In the genomic region with DNA sequence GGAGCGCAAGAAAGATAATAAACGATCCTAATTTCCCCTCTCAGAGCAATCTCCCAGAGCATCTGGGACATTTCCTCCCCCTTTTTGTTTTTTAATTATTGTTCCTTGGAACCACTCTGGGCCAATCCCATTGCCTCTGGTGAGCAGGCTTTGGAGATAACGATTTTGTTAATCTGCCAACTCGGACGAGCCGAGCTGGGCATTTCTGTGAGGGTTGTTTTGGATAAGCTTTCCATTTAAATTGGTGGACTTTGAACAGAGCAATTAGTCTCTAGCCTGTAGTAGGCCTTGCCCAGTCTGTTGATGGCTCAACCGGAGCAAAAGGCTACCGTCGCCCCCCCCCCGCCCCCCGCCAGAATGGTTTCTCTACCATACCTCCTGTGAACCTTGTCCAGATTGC, we compare ENCODE assay signal across 8 mouse cellular contexts. TPM values are rescaled to one million over a fixed set of nuclear protein-coding genes. Genes with fewer than 3 reads are reported as not detected.
DNase-seq lines count a peak whose midpoint lies in the region; ATAC-seq lines count a peak whose summit lies in the region.

No protein-coding gene starts in this region.

- H3K27ac ChIP-seq in heart, embryonic 11.5 days (ENCODE audit: low read depth, low read length) = no peak overlapping the region
- H3K27ac ChIP-seq in kidney, embryonic 15.5 days = no peak overlapping the region

- DNase-seq in ovary, postnatal 36 days (ENCODE audit: low spot score) = peak; percentile 24
- no peak for DNase-seq in ovary, postnatal 10 days (ENCODE audit: low spot score)
- peak; percentile 49 to 69 for DNase-seq in lung, postnatal 4 days
- DNase-seq in spleen, adult 18-20 months = no peak
- no peak for DNase-seq in spleen, adult 12 weeks (ENCODE audit: low spot score)

- no peaks in the 10 kb centered on the region for H3K27me3 ChIP-seq in heart, embryonic 11.5 days (ENCODE audit: control insufficient read depth, insufficient read depth, low read length)
- no peaks in the 10 kb centered on the region for H3K27me3 ChIP-seq in kidney, embryonic 15.5 days

- H3K4me1 ChIP-seq in heart, embryonic 11.5 days (ENCODE audit: control insufficient read depth, insufficient read depth, low read length) = peaks cover 21% of the 10 kb centered on the region
- peaks cover 36% of the 10 kb centered on the region for H3K4me1 ChIP-seq in kidney, embryonic 15.5 days

- H3K9ac ChIP-seq in heart, embryonic 11.5 days (ENCODE audit: low read depth, low read length) = peak overlapping the region; percentile 59
- 0 out of 2 replicates have a peak overlapping the region, but pooled peaks have one; percentile 31 for H3K9ac ChIP-seq in kidney, embryonic 15.5 days

- 14% methylated on average over 11 of the region's 11 CpGs for WGBS in heart, embryonic 11.5 days (ENCODE audit: insufficient replicate concordance)
- WGBS in kidney, embryonic 15.5 days = 23% methylated on average over 11 of the region's 11 CpGs

- no peaks in the 10 kb centered on the region for H3K36me3 ChIP-seq in heart, embryonic 11.5 days (ENCODE audit: control insufficient read depth, insufficient read depth, low read length)
- H3K36me3 ChIP-seq in kidney, embryonic 15.5 days = no peaks in the 10 kb centered on the region

- H3K9me3 ChIP-seq in heart, embryonic 11.5 days (replicated peaks; ENCODE audit: control insufficient read depth, low read length) = no peaks in the 10 kb centered on the region
- H3K9me3 ChIP-seq in kidney, embryonic 15.5 days (replicated peaks) = no peaks in the 10 kb centered on the region

- H3K4me3 ChIP-seq in heart, embryonic 11.5 days (ENCODE audit: low read depth, low read length) = peak overlapping the region; percentile 41; the same call in 1 of the 2 replicates
- H3K4me3 ChIP-seq in kidney, embryonic 15.5 days (replicated peaks) = peak overlapping the region; percentile 45

- ATAC-seq in heart, embryonic 11.5 days (replicated peaks; ENCODE audit: insufficient number of reproducible peaks, low FRiP score, low TSS enrichment) = no peak
- no peak; the same call in 1 of the 2 replicates for ATAC-seq in kidney, embryonic 15.5 days (replicated peaks; ENCODE audit: low FRiP score)
- no peak for ATAC-seq in activated CD4-positive, CD25-positive, alpha-beta regulatory T cell, adult 4 months

- H3K4me2 ChIP-seq in heart, embryonic 11.5 days = peak overlapping the region; percentile 72
- peak overlapping the region; percentile 77 for H3K4me2 ChIP-seq in kidney, embryonic 15.5 days

RNA-seq across cellular contexts. Expression of gene Map3k9, which starts 27.0 kb away (rescaled TPM):
- polyA plus RNA-seq in heart, embryonic 11.5 days (2014; fragmentation: Nextera tagmentation; extraction: Ambion mirVana) = 0.04 and 0.52 TPM in 2 replicates
- 1.3 and 1.5 TPM in 2 replicates for polyA plus RNA-seq in kidney, embryonic 15.5 days (2015; fragmentation: Nextera tagmentation; extraction: Ambion mirVana)
- under 1 TPM; 0.13 to 0.26 TPM for polyA plus RNA-seq in activated CD4-positive, CD25-positive, alpha-beta regulatory T cell, adult 4 months (2017; shearing (Covaris generic))

RNA-seq across cellular contexts. Expression of gene Pcnx, which starts 51.9 kb away (rescaled TPM):
- polyA plus RNA-seq in heart, embryonic 11.5 days (2014; fragmentation: Nextera tagmentation; extraction: Ambion mirVana) = 13.9 and 16.2 TPM in 2 replicates
- polyA plus RNA-seq in kidney, embryonic 15.5 days (2015; fragmentation: Nextera tagmentation; extraction: Ambion mirVana) = 8.8 and 10.2 TPM in 2 replicates
- polyA plus RNA-seq in activated CD4-positive, CD25-positive, alpha-beta regulatory T cell, adult 4 months (2017; shearing (Covaris generic)) = 10 to 100 TPM; 13.2 to 15.4 TPM

Comparison
In these comparisons a context has a peak if more than half of its experiments do, and no peak if none do; other contexts are left out.
1. DNase-seq: peak in ovary, postnatal 36 days (single experiment) and lung, postnatal 4 days (2 of 2); none in ovary, postnatal 10 days (single experiment), spleen, adult 18-20 months (0 of 2) and spleen, adult 12 weeks (single experiment).